Mouse (Mus musculus) stomach, embryonic 16.5 days (tissue): ENCODE results near the gene Them4. TPM values are rescaled to one million over a fixed set of nuclear protein-coding genes. Genes with fewer than 3 reads are reported as not detected.

Source experiments
- ATAC-seq: fragments of 200-750 bp; cut with Nextera tagmentation; 2 replicates; pipeline ENCODE4 v1.8.0; 2017; ENCODE audit warnings: moderate number of reproducible peaks, moderate TSS enrichment; ENCODE audit not compliant: insufficient read depth, low FRiP score
- H3K27ac ChIP-seq: fragments of 300-500 bp; sonication (generic); 2 replicates; pipeline ENCODE4 v1.5.1; 2014; ENCODE audit warnings: low read length
- H3K27me3 ChIP-seq: fragments of 300-500 bp; sonication (generic); 2 replicates; pipeline ENCODE4 v1.6.1; 2014; ENCODE audit warnings: low read length, control low read depth, mixed read lengths; ENCODE audit not compliant: control insufficient read depth, insufficient read depth
- H3K36me3 ChIP-seq: fragments of 300-500 bp; sonication (generic); 2 replicates; pipeline ENCODE4 v1.6.1; 2014; ENCODE audit warnings: low read length; ENCODE audit not compliant: control insufficient read depth, insufficient read depth
- H3K4me1 ChIP-seq: fragments of 300-500 bp; sonication (generic); 2 replicates; pipeline ENCODE4 v1.6.1; 2014; ENCODE audit warnings: low read length, control low read depth, mixed read lengths; ENCODE audit not compliant: control insufficient read depth, insufficient read depth
- H3K4me2 ChIP-seq: fragments of 300-500 bp; sonication (generic); 2 replicates; pipeline ENCODE4 v1.6.1; 2014; ENCODE audit warnings: low read depth, low read length, mixed read lengths
- H3K4me3 ChIP-seq: fragments of 300-500 bp; sonication (generic); replicated peaks from 2 replicates; pipeline ENCODE4 v1.5.1; 2014; ENCODE audit warnings: mild to moderate bottlenecking, low read length
- H3K9ac ChIP-seq: fragments of 300-500 bp; sonication (generic); 2 replicates; pipeline ENCODE4 v1.6.1; 2014; ENCODE audit warnings: low read length
- H3K9me3 ChIP-seq: fragments of 300-500 bp; sonication (generic); replicated peaks from 2 replicates; pipeline ENCODE4 v1.6.1; 2016; ENCODE audit warnings: low read length, control low read depth; ENCODE audit not compliant: control insufficient read depth
- WGBS: fragments of 180-500 bp; shearing (Covaris S2); extraction: QIAGEN DNeasy Blood & Tissue Kit; methylation state at CpG from one replicate; pipeline ENCODE4 v1.1.7; 2014; 5-methylcytosine and 5-hydroxymethylcytosine counted together
- polyA plus RNA-seq: library from polyadenylated mRNA; unstranded; fragments of >200 nt; fragmentation: Nextera tagmentation; extraction: Ambion mirVana; gene quantifications from 2 replicates; pipeline ENCODE4 v1.2.1, GENCODE M21; 2015

Gene Them4
- polyA plus RNA-seq, 1 experiment from 2014 or later = 12.6 TPM

DNA sequence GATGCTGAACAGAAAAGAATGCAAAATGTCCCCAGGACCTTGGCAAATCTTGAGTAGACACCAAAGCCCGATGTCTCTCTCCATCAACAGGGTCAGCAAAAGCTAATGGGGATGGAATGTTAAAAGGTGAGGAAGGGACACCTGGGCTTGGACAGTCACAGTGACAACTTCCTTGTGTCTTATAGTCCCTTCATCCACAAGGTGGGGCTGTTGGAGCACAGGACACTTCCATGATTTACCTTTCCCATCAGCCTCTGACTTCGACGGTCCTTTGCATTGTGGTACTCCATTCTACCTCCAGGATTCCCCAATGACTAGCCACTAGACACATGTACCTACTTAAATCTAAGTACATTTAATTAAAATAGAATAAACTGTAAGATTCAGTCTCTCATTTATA, 18.8 kb downstream of the Them4 start:
- Histone ChIP-seq H3K4me2 (no peak overlapping the region), H3K9me3 (no peaks in the 10 kb centered on the region), H3K9ac (no peak overlapping the region), H3K27ac (no peak overlapping the region), H3K4me3 (no peak overlapping the region), H3K4me1 (no peaks in the 10 kb centered on the region), H3K36me3 (no peaks in the 10 kb centered on the region), H3K27me3 (no peaks in the 10 kb centered on the region)
- no peak for ATAC-seq
- WGBS = 52% methylated on average over 3 of the region's 3 CpGs

GRCm38 (mm10) chr3:94334442-94334841, 24.6 kb downstream of the Them4 start:
- Histone ChIP-seq H3K4me2 (no peak overlapping the region), H3K9ac (no peak overlapping the region), H3K36me3 (no peaks in the 10 kb centered on the region), H3K4me1 (no peaks in the 10 kb centered on the region), H3K27me3 (no peaks in the 10 kb centered on the region), H3K4me3 (no peak overlapping the region), H3K27ac (no peak overlapping the region), H3K9me3 (no peaks in the 10 kb centered on the region)
- WGBS = 89% methylated on average over 4 of the region's 4 CpGs
- no peak for ATAC-seq

- no peak overlapping the region for H3K4me2 ChIP-seq
- no peak overlapping the region for H3K4me3 ChIP-seq
- H3K4me1 ChIP-seq = 0 out of 2 replicates have a peak, but pooled peaks cover 4% of the 10 kb centered on the region
- H3K9me3 ChIP-seq = no peaks in the 10 kb centered on the region
- no peak for ATAC-seq
- no peak overlapping the region for H3K27ac ChIP-seq
- H3K36me3 ChIP-seq = no peaks in the 10 kb centered on the region
- no peaks in the 10 kb centered on the region for H3K27me3 ChIP-seq
- WGBS = 78% methylated on average over 3 of the region's 3 CpGs
- H3K9ac ChIP-seq = no peak overlapping the region
Observed at GRCm38 (mm10) chr3:94338522-94338921, 28.6 kb downstream of the Them4 start.

GRCm38 (mm10) chr3:94341959-94342422, 32.1 kb downstream of the Them4 start, which contains the start of gene Them5:
Them5 (plus strand) TSS chr3:94342099.
- 33% methylated on average over 3 of the region's 3 CpGs for WGBS
- Histone ChIP-seq H3K36me3 (no peaks in the 10 kb centered on the region), H3K4me1 (0 out of 2 replicates have a peak, but pooled peaks cover 4% of the 10 kb centered on the region), H3K4me2 (0 out of 2 replicates have a peak within 1 kb of the TSS, but pooled peaks have one; percentile 14), H3K4me3 (no peak within 1 kb of the TSS; the same call in 1 of the 2 replicates), H3K9ac (0 out of 2 replicates have a peak within 1 kb of the TSS, but pooled peaks have one; percentile 31), H3K27ac (peak within 1 kb of the TSS; percentile 74), H3K27me3 (no peaks in the 10 kb centered on the region), H3K9me3 (no peaks in the 10 kb centered on the region)
- ATAC-seq = peak; percentile 77

GRCm38 (mm10) chr3:94342552-94342951, 32.7 kb downstream of the Them4 start:
- H3K4me2 ChIP-seq = 0 out of 2 replicates have a peak overlapping the region, but pooled peaks have one; percentile 14
- H3K9ac ChIP-seq = no peak overlapping the region
- no peaks in the 10 kb centered on the region for H3K27me3 ChIP-seq
- ATAC-seq = no peak
- no peaks in the 10 kb centered on the region for H3K9me3 ChIP-seq
- 43% methylated on average over 1 of the region's 1 CpGs for WGBS
- H3K4me1 ChIP-seq = 0 out of 2 replicates have a peak, but pooled peaks cover 4% of the 10 kb centered on the region
- H3K4me3 ChIP-seq = no peak overlapping the region; the same call in 1 of the 2 replicates
- peak overlapping the region; percentile 74 for H3K27ac ChIP-seq
- H3K36me3 ChIP-seq = no peaks in the 10 kb centered on the region

DNA sequence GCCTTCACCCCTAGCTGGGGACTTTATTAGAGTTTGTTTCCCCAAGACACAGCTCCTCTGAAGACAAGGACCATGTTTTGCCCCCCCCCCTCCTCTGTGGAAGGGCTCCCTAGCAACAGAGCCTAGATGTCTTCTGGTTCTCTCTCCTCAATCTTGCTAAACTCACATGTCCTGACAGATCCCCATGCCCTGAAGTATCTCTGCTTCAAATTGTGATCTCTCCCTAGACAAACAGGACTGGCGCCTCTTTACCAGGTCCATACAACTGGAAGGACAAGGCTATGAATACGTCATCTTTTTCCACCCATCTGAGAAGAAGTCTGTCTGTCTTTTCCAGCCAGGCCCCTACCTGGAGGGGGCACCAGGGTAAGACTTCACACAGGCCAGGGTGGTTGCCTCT, 34.3 kb downstream of the Them4 start:
- Histone ChIP-seq H3K27ac (peak overlapping the region; percentile 61; the same call in 1 of the 2 replicates), H3K36me3 (no peaks in the 10 kb centered on the region), H3K9me3 (no peaks in the 10 kb centered on the region), H3K4me1 (0 out of 2 replicates have a peak, but pooled peaks cover 4% of the 10 kb centered on the region), H3K9ac (no peak overlapping the region), H3K27me3 (no peaks in the 10 kb centered on the region), H3K4me3 (no peak overlapping the region), H3K4me2 (no peak overlapping the region)
- WGBS = 67% methylated on average over 2 of the region's 2 CpGs
- ATAC-seq = no peak

GRCm38 (mm10) chr3:94344897-94345296, 35.0 kb downstream of the Them4 start:
- H3K36me3 ChIP-seq = no peaks in the 10 kb centered on the region
- no peak overlapping the region for H3K9ac ChIP-seq
- H3K4me3 ChIP-seq = no peak overlapping the region
- H3K4me1 ChIP-seq = 0 out of 2 replicates have a peak, but pooled peaks cover 4% of the 10 kb centered on the region
- H3K9me3 ChIP-seq = no peaks in the 10 kb centered on the region
- no peak for ATAC-seq
- 0 out of 2 replicates have a peak overlapping the region, but pooled peaks have one; percentile 11 for H3K27ac ChIP-seq
- H3K4me2 ChIP-seq = no peak overlapping the region
- no peaks in the 10 kb centered on the region for H3K27me3 ChIP-seq
- 56% methylated on average over 3 of the region's 3 CpGs for WGBS

GRCm38 (mm10) chr3:94348146-94348545, 38.3 kb downstream of the Them4 start:
- H3K4me1 ChIP-seq = no peaks in the 10 kb centered on the region
- H3K9me3 ChIP-seq = no peaks in the 10 kb centered on the region
- no peak overlapping the region for H3K4me2 ChIP-seq
- H3K4me3 ChIP-seq = no peak overlapping the region
- no peaks in the 10 kb centered on the region for H3K36me3 ChIP-seq
- WGBS = 58% methylated on average over 2 of the region's 2 CpGs
- H3K9ac ChIP-seq = no peak overlapping the region
- no peak for ATAC-seq
- no peak overlapping the region for H3K27ac ChIP-seq
- H3K27me3 ChIP-seq = no peaks in the 10 kb centered on the region

DNA sequence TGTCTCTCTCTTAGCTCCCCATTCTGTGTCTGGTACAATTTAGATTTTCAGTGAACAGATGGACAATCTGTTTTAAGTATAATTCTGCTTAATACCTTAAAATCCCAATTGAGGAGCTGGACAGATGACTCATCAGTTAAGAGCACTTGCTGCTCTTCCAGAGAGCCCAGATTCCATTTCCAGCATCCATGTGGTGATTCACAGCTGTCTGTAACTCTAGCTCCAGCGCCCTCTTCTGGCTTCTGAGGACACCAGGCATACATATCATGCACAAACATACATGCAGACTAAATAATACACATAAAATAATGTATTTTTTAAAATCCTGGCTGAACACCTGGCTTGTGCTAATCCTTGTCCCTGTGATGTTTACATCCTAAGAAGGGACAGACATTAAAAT, 50.9 kb downstream of the Them4 start:
- H3K9me3 ChIP-seq = no peaks in the 10 kb centered on the region
- no peak for ATAC-seq
- H3K4me2 ChIP-seq = no peak overlapping the region
- no peaks in the 10 kb centered on the region for H3K4me1 ChIP-seq
- 3% methylated on average over 1 of the region's 1 CpGs for WGBS
- no peak overlapping the region for H3K4me3 ChIP-seq
- H3K9ac ChIP-seq = no peak overlapping the region
- H3K27ac ChIP-seq = no peak overlapping the region
- no peaks in the 10 kb centered on the region for H3K36me3 ChIP-seq
- no peaks in the 10 kb centered on the region for H3K27me3 ChIP-seq
